Mouse (Mus musculus) spleen, adult 2 months (tissue): ENCODE data around the gene Ear2.
"Not testable (repeated sequence)": the region's sequence is repeated elsewhere in the genome, so short reads cannot be mapped to it uniquely, and the experiment has no call there.

Experiments
- CTCF ChIP-seq: fragments of 200-500 bp; IDR thresholded peaks from 2 replicates; pipeline ENCODE4 v1.5.1; 2011; ENCODE audit warnings: mild to moderate bottlenecking, inconsistent platforms; ENCODE audit not compliant: insufficient read depth, insufficient read length, insufficient replicate concordance; ENCODE audit errors: extremely low read depth
- POLR2A ChIP-seq: fragments of 200-500 bp; IDR thresholded peaks from 2 replicates; pipeline ENCODE4 v1.6.1; 2011; ENCODE audit warnings: low read depth, low read length, inconsistent platforms

DNA sequence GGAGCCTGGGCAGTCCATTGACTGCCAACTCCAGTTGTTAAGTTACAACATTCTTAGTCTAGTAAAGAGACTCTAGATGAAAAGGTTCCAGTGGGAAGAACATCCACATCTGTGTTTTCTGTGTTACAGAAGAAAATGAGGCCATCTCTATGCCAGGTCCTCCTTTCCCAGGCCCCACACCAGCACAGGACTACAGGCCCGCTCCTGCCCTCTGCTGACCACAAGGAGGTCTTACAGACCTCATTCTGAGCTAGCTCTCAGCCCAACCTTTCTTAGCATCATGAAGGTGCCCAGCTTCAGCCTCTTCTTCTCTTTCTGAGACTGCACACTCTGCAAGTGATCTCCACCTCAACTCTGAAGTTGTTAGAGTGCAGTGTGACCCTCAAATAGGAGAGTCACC lies 2.4 kb upstream of the Ear2 start:
- not testable (repeated sequence) for TF ChIP-seq CTCF, POLR2A
